Mouse (Mus musculus): ENCODE data around the gene Ltb4r1. TPM values are rescaled to one million over a fixed set of nuclear protein-coding genes. Genes with fewer than 3 reads are reported as not detected.
A peak's percentile ranks its signal among the peaks of the same experiment; 100 is the strongest.

Ltb4r1 gene
- total RNA-seq (2021), result under 1 TPM; 0.67 to 0.74 TPM

DNA sequence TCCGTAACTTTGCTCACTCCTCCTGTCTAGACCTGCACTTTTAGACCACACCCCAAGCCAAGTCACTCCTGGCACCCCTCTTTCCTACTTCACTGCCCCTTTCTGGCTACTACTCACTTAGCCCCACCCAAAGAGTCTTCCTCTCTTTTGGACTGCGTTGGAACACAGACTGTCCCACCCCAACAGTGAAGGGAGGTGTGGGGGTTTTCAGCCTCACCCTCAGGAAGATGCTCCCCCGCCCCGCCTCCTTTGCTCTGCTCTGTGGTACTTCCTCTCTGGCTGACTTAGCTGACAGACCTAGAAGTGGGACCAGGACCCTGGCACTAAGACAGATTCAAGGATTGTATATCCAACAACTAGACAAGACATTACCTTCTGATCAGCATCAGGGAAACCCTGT is at the start of gene Ltb4r1:
Ltb4r1 (plus strand) TSS at position 267 of the 400 bp plus-strand sequence.
- DNase-seq, result no peak
- intact Hi-C loops (cut with DNase I), result no loop called here

DNA sequence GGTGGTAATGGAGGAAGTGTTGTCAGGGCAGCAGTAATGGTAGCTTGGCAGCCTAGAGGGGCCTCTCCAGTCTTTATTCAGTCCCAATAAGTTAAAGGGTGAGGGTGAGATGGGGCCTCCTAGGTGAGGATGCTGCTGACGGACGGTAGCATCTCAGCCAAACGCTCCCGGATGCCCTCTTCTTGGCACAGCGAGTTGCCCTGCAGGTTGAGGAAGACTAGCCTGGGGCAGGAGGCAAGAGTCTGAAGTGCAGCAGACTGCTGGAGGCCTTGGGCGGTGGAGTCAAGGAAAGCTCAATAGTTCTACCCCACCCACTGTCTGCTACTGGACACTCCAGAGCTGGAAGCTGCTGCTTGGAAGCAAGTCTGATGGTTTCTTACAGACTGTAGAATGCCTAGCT is 49.5 kb upstream of the Ltb4r1 start:
- DNase-seq, result no peak
- intact Hi-C loops (cut with DNase I), result no loop called here

DNA sequence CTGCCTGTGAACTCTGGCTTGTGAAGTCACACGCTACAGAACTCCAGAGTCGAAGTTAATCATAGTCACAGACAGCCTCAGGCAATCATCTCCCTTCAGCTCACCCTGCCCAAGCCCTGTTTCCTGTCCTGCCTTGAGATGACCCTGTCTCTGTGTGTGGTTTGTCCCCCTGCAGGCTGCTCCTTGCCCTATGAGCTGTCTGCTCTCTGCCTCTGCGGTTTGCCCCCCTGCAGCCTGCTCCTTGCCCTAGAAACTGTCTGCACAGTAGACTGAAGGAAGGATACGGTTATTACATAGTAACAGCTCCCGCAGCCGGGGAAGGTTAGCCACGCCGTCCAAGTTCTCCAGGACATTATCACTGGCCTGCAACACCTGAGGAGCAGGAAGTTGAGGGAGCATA is 48.9 kb upstream of the Ltb4r1 start:
- no peak for DNase-seq
- intact Hi-C loops (cut with DNase I), result no loop called here

DNA sequence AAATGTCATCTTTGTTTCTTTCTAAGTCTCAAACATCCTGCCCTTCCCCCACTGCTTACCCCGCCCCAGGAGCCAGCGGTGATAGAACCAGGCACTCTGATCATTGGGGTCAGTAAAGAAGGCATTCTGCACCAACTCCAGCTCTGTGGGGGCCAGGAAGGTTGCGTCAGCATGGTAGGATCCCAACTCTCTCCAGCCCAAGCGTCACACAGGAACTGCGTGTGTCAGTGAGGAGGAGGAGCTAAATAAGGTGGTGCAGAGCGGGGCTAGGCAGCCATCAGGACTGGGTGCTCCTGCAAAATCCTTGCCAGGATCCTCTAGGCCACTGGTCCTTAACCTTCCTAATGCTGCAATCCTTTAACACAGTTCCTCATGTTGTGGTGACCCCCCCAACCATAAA is 46.0 kb upstream of the Ltb4r1 start:
- DNase-seq, result no peak
- intact Hi-C loops (cut with DNase I), result loop anchor here (2.0 kb wide), 1 partner anchor 37 kb away; no protein-coding TSS in a partner anchor

DNA sequence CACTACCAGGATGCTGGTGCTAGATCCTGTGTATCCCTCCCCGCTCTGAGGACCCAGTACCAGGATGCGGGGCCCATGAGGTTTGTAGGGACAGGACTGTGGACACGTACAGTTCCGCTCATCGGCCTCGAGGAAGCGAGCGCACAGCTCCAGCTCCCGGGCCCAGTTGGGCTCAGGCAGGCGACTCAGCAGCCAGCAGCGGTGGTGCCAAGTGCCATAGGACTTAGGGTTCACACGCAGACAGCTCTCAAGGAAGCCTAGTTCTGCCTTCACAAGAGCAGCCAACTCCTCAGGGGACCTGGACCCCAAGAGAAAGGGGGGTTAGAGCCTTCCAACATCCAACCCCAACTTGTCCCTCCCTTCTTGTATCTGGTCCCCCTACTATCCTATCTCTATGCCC is 45.1 kb upstream of the Ltb4r1 start:
- DNase-seq, result no peak
- intact Hi-C loops (cut with DNase I), result loop anchor here (2.0 kb wide), 1 partner anchor 38 kb away; no protein-coding TSS in a partner anchor

DNA sequence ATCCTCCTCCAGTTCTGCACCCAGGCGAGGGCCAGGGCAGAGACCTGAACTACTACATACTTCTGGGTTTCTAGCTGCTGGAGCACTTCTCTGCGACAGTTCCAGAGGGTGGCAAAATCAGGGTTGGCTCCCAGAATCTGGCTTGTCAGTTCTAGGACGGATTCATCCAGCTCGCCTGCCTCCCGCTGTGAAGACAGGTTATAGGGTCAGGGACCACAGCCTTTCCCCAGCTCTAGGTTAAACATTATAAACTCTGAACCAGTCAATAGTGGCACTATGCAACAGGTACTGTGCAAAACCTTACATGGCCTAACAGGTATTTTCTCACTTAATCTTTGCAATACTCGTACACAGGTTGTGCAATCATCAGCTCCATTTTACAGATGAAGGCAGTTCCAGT is 44.7 kb upstream of the Ltb4r1 start:
- no peak for DNase-seq
- intact Hi-C loops (cut with DNase I), result loop anchor here (2.0 kb wide), 1 partner anchor 38 kb away; no protein-coding TSS in a partner anchor

DNA sequence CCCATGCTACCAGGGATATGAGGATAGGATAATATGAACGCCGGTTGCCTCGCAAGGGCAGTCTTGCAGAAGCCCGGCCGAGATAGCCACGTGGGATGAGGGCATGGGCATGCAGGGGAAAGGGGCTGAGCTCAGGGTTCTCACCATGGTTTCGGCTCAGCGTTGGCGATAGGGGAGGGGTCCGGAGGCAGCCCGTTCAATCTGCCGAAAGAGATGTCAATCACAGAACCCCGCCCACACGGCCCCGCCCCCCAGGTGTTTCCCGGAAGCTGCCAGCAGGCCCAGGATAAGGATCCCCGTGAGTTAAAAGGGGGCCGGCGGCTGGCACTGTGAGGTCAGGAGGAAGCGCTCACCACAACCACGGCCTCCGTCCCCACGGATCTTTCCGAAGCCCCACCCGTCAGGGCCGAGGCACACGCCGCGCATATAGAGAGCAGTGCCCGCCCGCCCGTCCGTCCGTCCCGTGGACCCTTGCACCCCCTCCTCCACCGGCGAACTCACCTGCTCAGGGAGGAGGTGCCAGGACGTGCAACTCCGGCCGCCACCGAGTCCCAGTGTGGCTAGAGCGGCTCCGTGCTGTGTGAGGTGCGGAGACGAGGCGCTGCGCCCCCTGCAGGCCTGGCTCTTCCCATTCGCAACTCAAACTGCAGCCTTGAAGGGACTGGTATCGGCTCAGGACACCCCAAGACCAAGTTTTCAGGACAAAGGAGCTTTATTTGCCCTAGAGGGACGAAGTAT is 43.9 kb upstream of the Ltb4r1 start, which contains the start of gene Rabggta:
Rabggta (minus strand) TSS at position 564 of the 738 bp plus-strand sequence.
- intact Hi-C loops (cut with DNase I), result loop anchor here (2.0 kb wide), 2 partner anchors 21 to 39 kb away; no protein-coding TSS in a partner anchor
- DNase-seq, result peak; percentile 92 to 95

DNA sequence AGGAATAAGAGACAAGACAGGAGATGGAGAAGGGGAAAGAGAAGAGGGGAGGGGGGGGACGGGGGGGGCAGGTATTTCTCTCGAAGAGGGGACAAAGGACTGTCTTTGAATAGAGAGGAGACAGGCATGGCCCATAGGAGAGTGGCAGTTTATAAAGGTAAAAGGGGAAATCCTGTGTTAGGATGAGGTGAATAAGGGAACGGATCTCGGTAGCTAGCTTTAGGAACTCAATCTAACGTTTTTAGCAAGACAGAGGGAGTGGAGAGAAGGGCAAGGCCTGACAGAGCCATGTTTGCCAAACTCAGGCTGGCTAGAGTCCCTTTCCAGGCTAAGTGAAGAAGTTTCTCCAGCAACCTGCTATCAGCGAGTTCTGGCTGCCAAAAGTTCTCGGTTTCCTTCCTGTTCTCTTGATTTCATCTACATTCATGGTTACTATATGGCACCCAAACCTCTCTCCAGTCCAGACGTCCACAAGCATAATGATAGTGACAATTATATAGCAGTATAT is 43.3 kb upstream of the Ltb4r1 start:
- DNase-seq, result no peak
- intact Hi-C loops (cut with DNase I), result loop anchor here (2.0 kb wide), 1 partner anchor 20 kb away; no protein-coding TSS in a partner anchor

DNA sequence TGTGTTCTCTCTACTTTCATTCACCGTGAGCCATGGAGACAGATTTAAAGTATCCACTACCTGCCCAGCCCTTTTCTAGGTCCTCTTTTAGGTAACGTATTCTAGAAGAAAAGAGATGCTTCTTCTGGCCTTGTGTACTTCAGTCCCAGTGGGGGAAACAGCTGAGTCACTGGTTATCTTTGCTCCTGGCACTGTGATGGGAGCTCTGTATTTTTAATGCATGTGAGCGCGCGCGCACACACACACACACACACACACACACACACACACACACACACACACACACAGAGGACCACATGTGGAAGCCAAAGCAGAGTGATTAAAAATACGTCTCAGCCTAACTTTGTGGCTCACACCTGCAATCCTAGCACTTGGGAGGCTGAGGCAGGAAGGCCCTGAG is 42.3 kb upstream of the Ltb4r1 start:
- intact Hi-C loops (cut with DNase I), result loop anchor here (2.0 kb wide), 1 partner anchor 19 kb away; no protein-coding TSS in a partner anchor
- DNase-seq, result no peak

DNA sequence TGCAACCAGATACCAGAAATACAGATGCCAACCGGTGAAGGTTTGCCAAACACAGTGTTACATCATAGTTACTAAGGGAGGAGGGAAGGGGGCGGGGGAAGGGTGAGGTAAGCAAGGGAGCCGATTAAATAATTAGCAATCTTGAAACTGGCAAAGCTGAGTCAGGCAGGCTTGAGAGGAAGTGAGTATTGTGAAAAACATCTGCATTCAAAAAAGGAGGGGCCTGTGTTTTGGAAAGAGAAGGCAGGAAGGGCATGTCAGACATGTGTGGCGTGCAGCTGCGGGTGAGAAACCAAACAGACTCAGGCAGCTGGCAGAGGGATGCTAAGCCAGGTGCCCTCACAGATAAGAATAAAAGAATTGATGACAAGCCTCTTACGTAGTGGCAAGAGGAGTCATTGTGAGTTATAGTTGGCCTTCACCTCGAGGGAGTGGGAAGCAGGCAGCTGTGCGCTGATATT is 41.3 kb upstream of the Ltb4r1 start:
- intact Hi-C loops (cut with DNase I), result no loop called here
- peak; percentile 50 to 51 for DNase-seq

DNA sequence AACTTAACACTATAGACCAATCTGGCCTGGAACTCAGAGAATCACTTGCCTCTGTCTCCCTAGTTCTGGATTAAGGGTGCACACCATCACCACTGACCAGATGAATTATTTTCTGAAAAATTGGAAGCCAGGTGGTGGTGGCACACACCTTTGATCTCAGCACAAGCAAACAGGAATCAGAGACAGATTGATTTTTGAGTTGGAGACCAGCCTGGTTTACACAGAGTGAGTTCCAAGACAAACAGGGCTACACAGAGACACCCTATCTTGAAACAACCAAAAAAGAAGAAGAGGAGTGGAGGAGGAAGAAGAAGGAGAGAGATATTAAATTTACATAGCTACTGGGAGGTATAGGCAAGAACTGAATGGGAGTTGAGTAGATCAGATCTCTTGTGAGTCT is 39.5 kb upstream of the Ltb4r1 start:
- intact Hi-C loops (cut with DNase I), result no loop called here
- no peak for DNase-seq

DNA sequence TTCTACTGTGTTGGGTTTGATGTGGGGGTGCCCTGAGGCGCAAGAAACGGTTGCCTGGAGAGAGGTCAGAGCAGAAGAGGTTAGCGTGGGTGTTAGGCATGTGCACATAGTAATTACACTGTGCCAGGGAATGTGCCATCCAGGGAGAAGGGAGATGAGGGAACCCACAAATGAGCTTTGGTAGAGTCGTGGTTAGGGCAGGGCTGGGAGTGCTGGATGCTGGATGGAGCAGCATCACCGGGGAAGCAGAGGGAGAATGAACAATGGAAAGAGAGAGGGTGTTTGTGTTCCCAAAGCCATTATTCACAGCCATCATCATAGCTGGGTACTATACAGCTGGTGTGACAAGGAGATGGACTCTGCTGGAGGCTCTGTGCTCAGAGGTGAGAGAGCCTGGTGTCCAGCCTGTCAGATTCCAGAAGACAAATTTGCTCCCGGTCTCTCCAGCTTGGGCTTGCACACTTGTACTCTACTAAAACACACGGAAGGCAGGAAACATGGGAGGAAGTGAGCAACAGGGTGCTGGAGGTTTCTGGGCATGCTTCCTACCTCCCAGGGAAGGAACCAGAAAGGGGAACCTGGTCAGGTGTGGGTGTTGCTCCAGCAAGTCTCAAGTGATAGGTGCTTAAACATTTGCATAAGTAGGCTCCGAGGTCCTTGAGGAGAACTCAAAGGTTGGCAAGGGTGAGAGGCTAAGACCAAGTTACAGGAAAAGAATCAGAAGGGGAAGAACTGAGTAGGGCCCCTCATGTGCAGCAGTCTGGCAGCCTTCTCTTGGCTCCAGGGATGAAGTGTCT is 37.7 kb upstream of the Ltb4r1 start:
- intact Hi-C loops (cut with DNase I), result no loop called here
- DNase-seq, result no peak

DNA sequence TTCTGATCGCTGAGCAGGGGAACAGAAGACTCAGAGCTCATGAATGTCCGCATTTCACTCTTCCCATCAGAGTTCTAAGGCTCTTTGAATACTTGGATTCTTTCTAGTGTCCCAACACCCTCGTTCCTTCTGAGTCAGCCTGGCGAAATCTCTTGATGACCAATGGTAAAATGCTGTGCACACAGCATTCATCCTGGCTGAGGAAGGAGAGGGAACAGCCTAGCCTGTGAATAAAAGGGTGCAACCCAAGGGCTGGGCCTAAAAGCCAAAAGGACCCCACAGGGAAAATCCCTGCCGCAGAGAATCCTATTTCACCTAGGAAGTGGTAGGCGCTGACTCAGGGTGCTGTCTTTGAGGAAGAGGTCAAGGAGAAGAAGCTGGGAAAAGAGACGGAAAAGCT is 35.6 kb upstream of the Ltb4r1 start:
- intact Hi-C loops (cut with DNase I), result no loop called here
- no peak for DNase-seq

DNA sequence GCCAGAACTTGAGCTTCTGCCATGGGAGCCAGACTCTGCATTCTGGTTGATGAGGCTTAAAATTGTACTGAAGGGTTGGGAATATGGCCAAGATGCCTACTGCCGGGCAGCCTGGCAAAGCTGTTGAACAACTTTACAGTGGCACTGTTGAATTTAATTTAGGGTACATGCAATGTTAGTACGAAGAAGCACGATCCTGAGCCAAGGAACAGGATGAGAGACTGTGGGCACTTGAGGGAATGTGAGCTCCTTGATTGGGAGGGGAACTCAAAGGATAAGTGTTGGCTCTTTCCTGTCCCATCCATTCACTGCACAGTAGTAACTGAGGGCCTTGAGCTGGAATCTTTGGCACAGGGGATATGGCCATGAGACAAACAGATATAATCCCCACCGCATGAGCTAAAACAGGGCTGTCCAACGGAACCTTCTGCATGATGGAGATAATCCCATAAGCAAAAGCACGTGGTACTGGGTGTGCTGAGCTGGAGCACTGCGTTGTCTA is 35.2 kb upstream of the Ltb4r1 start:
- intact Hi-C loops (cut with DNase I), result no loop called here
- DNase-seq, result no peak

DNA sequence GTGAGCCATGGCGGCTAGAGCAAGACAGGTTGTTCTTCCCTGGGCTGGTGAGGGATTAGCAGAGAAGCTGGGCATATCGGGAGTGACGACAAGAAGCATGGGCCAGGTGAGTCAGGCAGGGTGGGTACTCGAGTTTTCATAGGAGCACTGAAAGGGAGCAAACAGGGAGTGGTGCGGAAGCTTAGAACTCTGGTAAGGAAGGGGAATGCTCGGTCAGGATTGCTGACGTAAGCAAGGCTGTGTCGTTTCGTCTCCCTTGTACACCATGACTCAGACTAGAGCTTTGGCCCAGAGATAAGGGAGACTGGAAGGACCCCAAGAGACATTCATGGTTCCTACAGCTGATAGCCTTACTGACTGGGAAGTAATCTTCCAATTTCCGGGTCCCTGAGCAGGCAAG is 31.9 kb upstream of the Ltb4r1 start:
- intact Hi-C loops (cut with DNase I), result no loop called here
- no peak for DNase-seq

DNA sequence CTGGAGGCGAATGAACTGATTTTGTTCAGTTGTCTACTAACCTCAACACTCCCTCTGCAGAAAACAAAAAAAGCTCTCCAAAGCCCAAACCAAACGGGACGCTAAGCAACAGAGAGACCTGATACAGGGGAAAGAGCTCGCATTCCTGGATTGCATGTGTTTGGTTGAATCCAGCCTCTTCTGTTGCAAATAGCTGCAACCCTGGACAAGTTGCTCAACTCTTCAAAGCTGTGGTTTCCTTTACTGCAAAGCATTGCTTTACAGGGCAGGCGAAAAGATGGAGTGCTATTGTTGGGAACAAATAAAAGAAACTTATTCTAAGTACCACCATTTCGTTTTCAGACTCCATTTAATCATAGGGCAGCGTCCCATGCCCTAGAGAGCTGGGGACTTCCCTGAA is 30.9 kb upstream of the Ltb4r1 start:
- intact Hi-C loops (cut with DNase I), result no loop called here
- no peak for DNase-seq

DNA sequence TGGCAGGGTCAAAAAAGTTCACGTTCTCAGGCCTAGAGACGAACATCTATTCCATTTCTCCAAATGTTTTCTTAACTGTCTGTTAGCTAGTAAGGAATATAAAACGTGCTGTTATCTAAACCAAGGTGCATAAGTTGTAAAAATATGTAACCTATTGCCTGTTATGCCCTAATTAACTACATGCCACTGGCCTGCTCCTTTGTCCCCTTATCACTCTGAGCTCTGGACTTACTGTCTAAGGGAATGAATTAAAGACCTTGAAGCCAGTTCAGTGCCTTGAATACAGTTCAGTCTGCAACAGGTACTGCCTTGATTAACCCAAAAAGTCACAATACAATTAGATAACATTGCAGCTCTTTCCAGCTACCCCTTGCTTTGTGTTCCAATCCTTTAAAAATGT is 30.4 kb upstream of the Ltb4r1 start:
- no peak for DNase-seq
- intact Hi-C loops (cut with DNase I), result no loop called here

DNA sequence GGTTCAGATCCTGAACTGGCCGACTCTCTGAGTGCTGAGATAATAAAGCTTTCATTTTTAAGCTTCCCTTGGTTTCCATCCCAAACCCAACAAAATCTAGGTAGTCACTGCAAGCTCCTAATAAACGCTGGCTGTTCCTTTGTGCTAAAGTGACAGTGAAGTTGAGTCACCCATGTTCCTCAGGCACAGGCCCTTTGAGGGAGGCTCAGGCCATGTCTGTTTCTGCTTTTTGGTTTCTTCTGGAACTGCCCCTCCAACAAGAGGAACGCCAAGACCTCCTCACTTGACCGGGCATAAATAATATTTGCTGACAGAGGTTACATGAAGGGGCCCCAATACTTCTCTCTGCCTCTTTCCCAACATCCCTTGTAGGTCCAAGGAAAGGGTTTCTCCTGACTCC is 30.0 kb upstream of the Ltb4r1 start:
- no peak for DNase-seq
- intact Hi-C loops (cut with DNase I), result no loop called here

DNA sequence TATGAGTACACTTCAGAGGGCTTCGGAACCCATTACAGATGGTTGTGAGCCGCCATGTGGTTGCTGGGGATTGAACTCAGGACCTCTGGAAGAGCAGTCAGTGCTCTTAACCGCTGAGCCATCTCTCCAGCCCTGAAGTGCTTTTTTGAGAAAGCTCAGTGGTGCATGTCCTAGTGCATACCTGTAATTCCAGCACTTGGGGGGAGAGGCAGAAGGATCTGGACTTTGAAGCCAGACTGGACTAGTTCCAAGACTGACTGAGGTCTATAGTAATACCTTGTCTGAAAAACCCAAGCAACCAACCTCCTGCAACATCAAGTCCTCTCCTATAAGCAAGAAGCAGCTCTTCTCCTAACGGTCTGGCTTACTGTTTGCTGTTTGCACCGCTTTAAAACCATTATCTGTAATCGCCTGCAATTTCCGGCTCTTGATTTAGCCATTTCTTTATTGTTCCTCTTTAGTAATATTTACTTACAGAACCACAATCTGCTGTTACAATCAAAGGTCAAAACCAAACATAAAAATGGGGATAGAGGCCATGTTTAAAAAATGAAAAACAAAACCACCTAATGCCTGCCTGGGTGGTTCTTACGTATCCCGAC is 28.6 kb upstream of the Ltb4r1 start:
- no peak for DNase-seq
- intact Hi-C loops (cut with DNase I), result no loop called here

DNA sequence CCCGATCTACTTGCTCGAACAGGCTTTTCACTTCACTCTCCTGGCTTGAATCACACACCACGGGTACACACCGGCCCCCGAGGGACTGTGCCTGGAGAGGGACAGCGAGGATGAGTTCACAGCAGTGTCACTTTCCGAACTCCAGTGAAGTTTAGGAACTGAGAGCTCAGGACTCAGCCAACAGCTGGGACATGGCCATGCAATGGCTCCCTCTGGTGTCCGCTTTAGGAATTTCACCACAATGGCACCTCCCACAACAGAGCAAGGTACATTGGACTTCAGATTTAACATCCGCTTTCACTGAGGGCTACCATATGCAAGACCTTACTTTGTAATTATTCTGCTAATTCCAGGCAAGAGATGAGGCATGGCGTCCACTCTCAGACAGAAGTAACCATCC is 22.1 kb upstream of the Ltb4r1 start:
- peak; percentile 91 to 94 for DNase-seq
- intact Hi-C loops (cut with DNase I), result loop anchor here (1.0 to 10.0 kb wide), 4 partner anchors 21 to 249 kb away; partner anchors contain the start of genes Carmil3 and Rabggta

Data from heart, postnatal 10 days (tissue).